Mouse (Mus musculus) CH12.LX (cell line): ENCODE results near the gene Twist2. TPM values are rescaled to one million over a fixed set of nuclear protein-coding genes. Genes with fewer than 3 reads are reported as not detected.

Experiments
- DNase-seq: peaks from one replicate; pipeline ENCODE4 v3.0.0-alpha.2; 2013; ENCODE audit errors: extremely low read depth
- H3K27ac ChIP-seq: 2 replicates; pipeline ENCODE4 v1.5.1; 2012; ENCODE audit warnings: low read depth, mild to moderate bottlenecking, control low read depth, moderate library complexity; ENCODE audit not compliant: insufficient read depth
- H3K27me3 ChIP-seq: replicated peaks from 2 replicates; pipeline ENCODE3; 2012; ENCODE audit warnings: inconsistent platforms
- H3K36me3 ChIP-seq, 2 experiments: replicated peaks in 1 of 2; 2 replicates each; pipeline versions ENCODE3 to v1.6.1; 2012; ENCODE audit warnings: inconsistent platforms in 1 of 2, low read length in 1 of 2, mild to moderate bottlenecking in 1 of 2, mixed read lengths in 1 of 2, moderate library complexity in 1 of 2; ENCODE audit not compliant: control insufficient read depth in 1 of 2, insufficient read depth in 1 of 2
- H3K4me1 ChIP-seq, 2 experiments: 2 replicates each; pipeline ENCODE4 v1.6.1; 2012; ENCODE audit warnings: inconsistent platforms in 1 of 2, moderate library complexity in 1 of 2; ENCODE audit not compliant: insufficient read depth in 2 of 2, control insufficient read depth in 1 of 2
- H3K4me2 ChIP-seq: 2 replicates; pipeline ENCODE4 v1.6.1; 2012; ENCODE audit warnings: low read depth, mild to moderate bottlenecking, control low read depth; ENCODE audit not compliant: poor library complexity, insufficient read depth, severe bottlenecking
- H3K4me3 ChIP-seq, 3 experiments: fragments of 150-350 bp in 1 of 3; sonication (generic) in 1 of 3; replicated peaks in 1 of 3; 2 replicates each; pipeline versions ENCODE3 to v1.5.1; 2011 to 2012; ENCODE audit warnings: low read depth in 2 of 3, low read length in 2 of 3, mild to moderate bottlenecking in 2 of 3, moderate library complexity in 2 of 3, control low read depth in 1 of 3, improper control_type of control experiment in 1 of 3, inconsistent platforms in 1 of 3, mixed read lengths in 1 of 3; ENCODE audit not compliant: poor library complexity in 1 of 3
- H3K79me2 ChIP-seq: replicated peaks from 2 replicates; pipeline ENCODE4 v1.6.1; 2012; ENCODE audit warnings: mild to moderate bottlenecking, moderate library complexity; ENCODE audit not compliant: control insufficient read depth, poor library complexity, insufficient read depth, severe bottlenecking; ENCODE audit errors: extremely low read depth
- H3K9ac ChIP-seq: 2 replicates; pipeline ENCODE4 v1.6.1; 2012; ENCODE audit warnings: low read depth, mild to moderate bottlenecking, control low read depth, moderate library complexity; ENCODE audit not compliant: insufficient read depth
- H3K9me3 ChIP-seq: replicated peaks from 2 replicates; pipeline ENCODE3; 2012; ENCODE audit warnings: low read length, inconsistent platforms, mixed read lengths
- CTCF ChIP-seq, 2 experiments: IDR thresholded peaks in 1 of 2; conservative IDR thresholded peaks in 1 of 2; 2 replicates each; pipeline ENCODE4 v1.5.1; 2011 to 2012; ENCODE audit warnings: low read depth in 2 of 2, low read length in 2 of 2, improper control_type of control experiment in 1 of 2, inconsistent platforms in 1 of 2, mild to moderate bottlenecking in 1 of 2, moderate library complexity in 1 of 2
- ELF1 ChIP-seq: IDR thresholded peaks from 2 replicates; pipeline ENCODE4 v1.6.1; 2014; ENCODE audit warnings: low read depth, mild to moderate bottlenecking, inconsistent platforms, low read length, improper control_type of control experiment
- EP300 ChIP-seq: IDR thresholded peaks from 2 replicates; pipeline ENCODE4 v1.6.1; 2011; ENCODE audit warnings: low read length, improper control_type of control experiment
- ETS1 ChIP-seq: conservative IDR thresholded peaks from 2 replicates; pipeline ENCODE4 v1.6.1; 2012; ENCODE audit warnings: low read depth, mild to moderate bottlenecking, inconsistent platforms, low read length, improper control_type of control experiment, moderate library complexity
- HCFC1 ChIP-seq: IDR thresholded peaks from 2 replicates; pipeline ENCODE4 v1.6.1; 2012; ENCODE audit warnings: low read depth, mild to moderate bottlenecking, inconsistent platforms, low read length, improper control_type of control experiment
- JUND ChIP-seq: conservative IDR thresholded peaks from 2 replicates; pipeline ENCODE4 v1.6.1; 2011; ENCODE audit warnings: low read depth, low read length, improper control_type of control experiment
- KAT2A ChIP-seq: IDR thresholded peaks from 2 replicates; pipeline ENCODE4 v1.6.1; 2012; ENCODE audit warnings: low read length, improper control_type of control experiment, inconsistent platforms; ENCODE audit not compliant: insufficient replicate concordance
- MAFK ChIP-seq: IDR thresholded peaks from 2 replicates; pipeline ENCODE4 v1.6.1; 2011; ENCODE audit warnings: low read length, improper control_type of control experiment; ENCODE audit not compliant: insufficient replicate concordance
- MAZ ChIP-seq: IDR thresholded peaks from 2 replicates; pipeline ENCODE4 v1.6.1; 2012; ENCODE audit warnings: low read depth, mild to moderate bottlenecking, inconsistent platforms, low read length, improper control_type of control experiment, moderate library complexity
- MYC ChIP-seq: IDR thresholded peaks from 2 replicates; pipeline ENCODE4 v1.6.1; 2011; ENCODE audit warnings: low read depth, mild to moderate bottlenecking, improper control_type of control experiment, low read length
- RCOR1 ChIP-seq: conservative IDR thresholded peaks from 2 replicates; pipeline ENCODE4 v1.6.1; 2012; ENCODE audit warnings: low read depth, mild to moderate bottlenecking, inconsistent platforms, low read length, improper control_type of control experiment
- TBP ChIP-seq: conservative IDR thresholded peaks from 2 replicates; pipeline ENCODE4 v1.6.1; 2011; ENCODE audit warnings: low read depth, low read length, improper control_type of control experiment
- USF1 ChIP-seq: IDR thresholded peaks from 2 replicates; pipeline ENCODE4 v1.6.1; 2014; ENCODE audit warnings: low read depth, mild to moderate bottlenecking, inconsistent platforms, low read length, improper control_type of control experiment
- USF2 ChIP-seq: conservative IDR thresholded peaks from 2 replicates; pipeline ENCODE4 v1.6.1; 2011; ENCODE audit warnings: low read depth, low read length, improper control_type of control experiment
- ZNF384 ChIP-seq: IDR thresholded peaks from 2 replicates; pipeline ENCODE4 v1.6.1; 2012; ENCODE audit warnings: low read depth, low read length, improper control_type of control experiment, inconsistent platforms
- dilution Hi-C: fragments of 300-500 bp; cut with MboI; formaldehyde crosslinking; loops from 2 replicates; pipeline ENCODE4 v1.14.3; 2020; ENCODE audit warnings: low sequenced_read_pairs; ENCODE audit not compliant: extremely low pct_unique_long_range_greater_than_20kb, extremely low pct_ligation_motif_present
- in situ Hi-C: fragments of 300-500 bp; cut with MboI; formaldehyde crosslinking; loops from 3 replicates; pipeline ENCODE4 v1.14.3; 2019; ENCODE audit warnings: low sequenced_read_pairs, low pct_ligation_motif_present, low pct_unique_long_range_greater_than_20kb, mixed read lengths
- polyA plus RNA-seq: library from polyadenylated mRNA; unstranded; fragments of >175 nt; gene quantifications from 2 replicates; pipeline ENCODE4 v1.2.1, GENCODE M21; 2012; ENCODE audit warnings: low read depth; ENCODE audit not compliant: insufficient read length
- total RNA-seq, 2 experiments: library from RNA; depleted of rRNA; stranded (reverse); fragments of 300-350 nt in 1 of 2; fragments of >200 nt in 1 of 2; gene quantifications; 2 replicates each; pipeline ENCODE4 v1.2.3; 2012 to 2014

Twist2 gene
- total and polyA plus RNA-seq, 3 experiments: not detected

DNA sequence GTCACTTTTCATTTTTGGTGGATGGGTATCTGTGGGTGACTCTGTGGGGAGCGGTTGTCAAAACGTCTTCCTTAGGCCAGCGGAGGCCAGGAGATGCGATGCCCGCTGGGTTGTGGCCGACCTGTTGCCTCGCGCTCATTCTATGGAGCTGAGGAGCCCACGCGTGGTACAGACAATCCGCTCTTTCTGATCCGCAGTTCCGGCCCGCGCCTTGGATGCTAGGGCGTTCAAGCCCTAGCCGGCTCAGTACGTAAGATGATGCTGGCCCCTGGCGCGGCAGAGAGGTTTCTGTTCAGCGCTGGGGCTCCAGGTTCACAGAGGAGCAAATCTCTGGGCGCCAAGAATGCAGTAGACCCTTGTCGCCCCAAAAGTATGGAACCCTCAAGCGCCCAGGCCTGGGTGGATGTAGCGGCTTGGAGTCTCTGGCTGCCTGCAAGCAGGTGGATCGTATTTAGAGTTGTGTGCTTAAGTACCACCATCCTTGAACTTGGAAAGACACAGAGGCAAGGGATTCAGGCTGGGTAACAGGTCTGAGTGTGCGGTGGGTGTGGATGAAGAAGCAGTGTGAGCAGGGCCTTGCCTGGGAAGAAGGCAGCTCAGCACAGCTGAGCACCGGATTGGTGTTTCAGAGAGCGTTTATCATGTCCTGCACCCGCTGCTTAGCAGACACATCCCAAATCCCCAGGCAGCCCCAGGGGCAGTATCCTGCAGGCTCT, 1.3 kb downstream of the Twist2 start:
- peaks cover 4 to 16% of the 10 kb centered on the region in 2 experiments; a peak in 3 of 4 replicates for H3K4me1 ChIP-seq
- TF ChIP-seq USF2 (no peak), MAZ (no peak), ELF1 (no peak), TBP (no peak), ETS1 (no peak), MYC (no peak), CTCF (conservative IDR thresholded peaks at IDR 0.05 in 1 of 2, IDR thresholded peaks at IDR 0.05 in 1 of 2; ENCODE audit: low read depth in 2 of 2, low read length in 2 of 2) (no peak), KAT2A (no peak), MAFK (no peak), RCOR1 (no peak), HCFC1 (no peak)
- TF ChIP-seq, all 38 proteins: peak for 0
- no peak for DNase-seq
- no peaks in the 10 kb centered on the region; the same call in 1 of the 2 replicates for H3K79me2 ChIP-seq
- H3K9me3 ChIP-seq: peaks cover 9% of the 10 kb centered on the region
- peaks cover 48% of the 10 kb centered on the region for H3K27me3 ChIP-seq
- H3K4me3 ChIP-seq: no peak overlapping the region
- H3K27ac ChIP-seq: no peak overlapping the region
- no peaks in the 10 kb centered on the region for H3K36me3 ChIP-seq
- H3K4me2 ChIP-seq: no peak overlapping the region
- dilution Hi-C loops (no loop called here), in situ Hi-C loops (no loop called here)
- no peak overlapping the region for H3K9ac ChIP-seq

DNA sequence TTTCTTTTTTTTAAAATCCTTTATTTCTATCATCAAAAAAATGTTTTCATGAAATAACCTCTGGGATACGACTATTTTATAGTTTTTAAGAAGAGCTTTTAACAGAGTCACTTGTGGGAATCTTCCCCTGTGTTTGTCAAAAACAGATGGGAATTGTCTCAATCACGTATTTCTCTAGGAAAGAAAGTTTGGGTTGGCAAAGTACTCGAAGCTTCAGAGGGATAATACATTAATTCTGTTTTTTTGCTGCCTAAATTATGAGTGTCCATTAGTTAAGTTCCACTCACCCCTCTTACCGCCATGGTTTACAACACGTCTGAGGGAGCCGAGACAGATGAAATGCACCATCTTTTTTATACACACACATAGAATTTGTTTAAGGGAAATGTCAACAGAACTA, 2.2 kb downstream of the Twist2 start:
- H3K36me3 ChIP-seq: no peaks in the 10 kb centered on the region
- no peak for DNase-seq
- peaks cover 4 to 16% of the 10 kb centered on the region in 2 experiments; a peak in 3 of 4 replicates for H3K4me1 ChIP-seq
- H3K27ac ChIP-seq: no peak overlapping the region
- H3K79me2 ChIP-seq: no peaks in the 10 kb centered on the region; the same call in 1 of the 2 replicates
- peaks cover 9% of the 10 kb centered on the region for H3K9me3 ChIP-seq
- dilution Hi-C loops (no loop called here), in situ Hi-C loops (no loop called here)
- no peak overlapping the region for H3K9ac ChIP-seq
- peaks cover 47% of the 10 kb centered on the region for H3K27me3 ChIP-seq
- TF ChIP-seq HCFC1: no peak
- no peak for TF ChIP-seq JUND
- TF ChIP-seq ZNF384: no peak
- TF ChIP-seq USF1: no peak
- TF ChIP-seq EP300: no peak
- TF ChIP-seq ETS1: no peak
- TF ChIP-seq, all 38 proteins: peak for 0
- no peak overlapping the region for H3K4me3 ChIP-seq
- no peak overlapping the region for H3K4me2 ChIP-seq
